Mouse (Mus musculus) olfactory bulb, adult 2 months (tissue): ENCODE results near the gene Agbl5. TPM values are rescaled to one million over a fixed set of nuclear protein-coding genes. Genes with fewer than 3 reads are reported as not detected.
A peak's percentile ranks its signal among the peaks of the same experiment; 100 is the strongest.

Experiments used
- H3K27ac ChIP-seq: fragments of 200-500 bp; 2 replicates; pipeline ENCODE4 v1.5.1; 2012; ENCODE audit warnings: low read depth, low read length; ENCODE audit not compliant: insufficient read depth
- H3K4me1 ChIP-seq: fragments of 200-500 bp; 2 replicates; pipeline ENCODE4 v1.6.1; 2012; ENCODE audit warnings: low read length; ENCODE audit not compliant: control insufficient read depth, insufficient read depth
- H3K4me3 ChIP-seq: fragments of 200-500 bp; 2 replicates; pipeline ENCODE4 v1.5.1; 2012; ENCODE audit warnings: mild to moderate bottlenecking, low read depth, low read length, moderate library complexity; ENCODE audit not compliant: insufficient read depth
- CTCF ChIP-seq: fragments of 200-500 bp; IDR thresholded peaks from 2 replicates; pipeline ENCODE4 v1.5.1; 2012; ENCODE audit warnings: low read depth, mild to moderate bottlenecking, low read length, moderate library complexity; ENCODE audit not compliant: insufficient read depth
- POLR2A ChIP-seq: fragments of 200-500 bp; IDR thresholded peaks from 2 replicates; pipeline ENCODE4 v1.6.1; 2012; ENCODE audit warnings: mild to moderate bottlenecking, low read depth, low read length, moderate library complexity; ENCODE audit not compliant: insufficient read depth
- whole genome bisulfite sequencing: fragments of 180-500 bp; shearing (Covaris S2); methylation state at CpG from one replicate; pipeline ENCODE4 v1.1.7; 2018; 5-methylcytosine and 5-hydroxymethylcytosine counted together
- polyA plus RNA-seq: library from polyadenylated mRNA; stranded (reverse); fragments of >200 nt; gene quantifications from 2 replicates; pipeline ENCODE4 v1.2.4, GENCODE M21; 2012; ENCODE audit warnings: low replicate concordance; ENCODE audit not compliant: missing spikeins, insufficient read depth, insufficient read length

The Agbl5 gene
- polyA plus RNA-seq, 1 experiment: not detected

- Histone ChIP-seq H3K4me3 (no peak overlapping the region), H3K4me1 (peaks cover 20% of the 10 kb centered on the region), H3K27ac (no peak overlapping the region)
- TF ChIP-seq CTCF: no peak
- no peak for TF ChIP-seq POLR2A
- WGBS: 87% methylated on average over 6 of the region's 6 CpGs
Observed at GRCm38 (mm10) chr5:30923119-30923518, 34.6 kb downstream of the Agbl5 start.

- peaks cover 20% of the 10 kb centered on the region for H3K4me1 ChIP-seq
- no peak overlapping the region for H3K4me3 ChIP-seq
- no peak overlapping the region for H3K27ac ChIP-seq
- TF ChIP-seq POLR2A: no peak
- no peak for TF ChIP-seq CTCF
- WGBS: 83% methylated on average over 8 of the region's 8 CpGs
Observed at GRCm38 (mm10) chr5:30924614-30925013, 36.1 kb downstream of the Agbl5 start.

- Histone ChIP-seq H3K4me1 (peaks cover 20% of the 10 kb centered on the region), H3K4me3 (no peak overlapping the region), H3K27ac (no peak overlapping the region)
- WGBS: 89% methylated on average over 5 of the region's 5 CpGs
- TF ChIP-seq CTCF (no peak), POLR2A (no peak)
Observed at GRCm38 (mm10) chr5:30925217-30925616, 36.7 kb downstream of the Agbl5 start.

- Histone ChIP-seq H3K4me1 (peaks cover 19% of the 10 kb centered on the region), H3K27ac (no peak overlapping the region), H3K4me3 (no peak overlapping the region)
- TF ChIP-seq POLR2A (no peak), CTCF (no peak)
- 81% methylated on average over 2 of the region's 2 CpGs for WGBS
Observed at GRCm38 (mm10) chr5:30926073-30926472, 37.6 kb downstream of the Agbl5 start.

GRCm38 (mm10) chr5:30927945-30928529, 39.5 kb downstream of the Agbl5 start:
- peaks cover 8% of the 10 kb centered on the region; the same call in 1 of the 2 replicates for H3K4me1 ChIP-seq
- no peak overlapping the region for H3K4me3 ChIP-seq
- TF ChIP-seq POLR2A (no peak), CTCF (no peak)
- 44% methylated on average over 7 of the region's 7 CpGs for WGBS
- no peak overlapping the region for H3K27ac ChIP-seq

GRCm38 (mm10) chr5:30930121-30930520, 41.6 kb downstream of the Agbl5 start:
- TF ChIP-seq CTCF (0 out of 2 replicates have a peak, but pooled peaks have one; percentile 15), POLR2A (no peak)
- no peak overlapping the region for H3K4me3 ChIP-seq
- WGBS: 20% methylated on average over 4 of the region's 4 CpGs

GRCm38 (mm10) chr5:30930846-30931245, 42.4 kb downstream of the Agbl5 start:
- H3K4me1 ChIP-seq: peaks cover 7% of the 10 kb centered on the region; the same call in 1 of the 2 replicates
- WGBS: 64% methylated on average over 6 of the region's 6 CpGs
- H3K27ac ChIP-seq: no peak overlapping the region
- TF ChIP-seq CTCF (no peak), POLR2A (no peak)
- no peak overlapping the region for H3K4me3 ChIP-seq

More at GRCm38 (mm10) chr5:30930121-30930520, 41.6 kb downstream of the Agbl5 start:
- H3K27ac ChIP-seq: no peak overlapping the region
- H3K4me1 ChIP-seq: peaks cover 7% of the 10 kb centered on the region; the same call in 1 of the 2 replicates

GRCm38 (mm10) chr5:30931378-30931777, 42.9 kb downstream of the Agbl5 start:
- H3K4me3 ChIP-seq: no peak overlapping the region
- no peak overlapping the region for H3K27ac ChIP-seq
- WGBS: 69% methylated on average over 4 of the region's 4 CpGs
- H3K4me1 ChIP-seq: peaks cover 7% of the 10 kb centered on the region; the same call in 1 of the 2 replicates
- no peak for TF ChIP-seq CTCF
- no peak for TF ChIP-seq POLR2A

GRCm38 (mm10) chr5:30933705-30934104, 45.2 kb downstream of the Agbl5 start:
- Histone ChIP-seq H3K4me1 (peaks cover 7% of the 10 kb centered on the region; the same call in 1 of the 2 replicates), H3K4me3 (no peak overlapping the region), H3K27ac (no peak overlapping the region)
- WGBS: 70% methylated on average over 5 of the region's 5 CpGs
- TF ChIP-seq CTCF: no peak
- no peak for TF ChIP-seq POLR2A
